Mouse (Mus musculus): Measurements from ENCODE around the gene Plxna2.

The Plxna2 gene

DNA sequence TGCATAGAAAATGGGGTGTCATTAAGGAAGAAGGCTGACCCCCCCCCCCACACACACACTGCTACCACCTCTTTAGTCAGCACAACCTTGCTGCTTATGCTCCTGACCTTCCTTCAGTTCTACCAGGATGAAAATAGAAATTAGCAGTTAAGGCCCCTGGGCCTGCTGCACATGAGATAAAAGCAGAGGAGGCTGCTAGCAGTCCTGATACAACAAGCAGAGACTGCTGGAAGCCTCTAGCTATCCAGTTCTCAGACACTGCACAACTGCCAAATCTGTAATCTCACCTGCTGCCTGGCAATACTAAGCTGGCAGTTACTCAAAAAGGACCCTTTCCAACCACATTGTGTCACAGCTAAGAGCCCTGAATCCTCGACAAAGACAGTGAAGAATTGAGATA is 197.5 kb downstream of the Plxna2 start:
- no peak for DNase-seq (ENCODE audit: low read depth, low spot score)

- peak; percentile 76 for DNase-seq (ENCODE audit: low read depth, low spot score)
Observed at GRCm38 (mm10) chr1:194816913-194817312, 198.9 kb downstream of the Plxna2 start.

DNA sequence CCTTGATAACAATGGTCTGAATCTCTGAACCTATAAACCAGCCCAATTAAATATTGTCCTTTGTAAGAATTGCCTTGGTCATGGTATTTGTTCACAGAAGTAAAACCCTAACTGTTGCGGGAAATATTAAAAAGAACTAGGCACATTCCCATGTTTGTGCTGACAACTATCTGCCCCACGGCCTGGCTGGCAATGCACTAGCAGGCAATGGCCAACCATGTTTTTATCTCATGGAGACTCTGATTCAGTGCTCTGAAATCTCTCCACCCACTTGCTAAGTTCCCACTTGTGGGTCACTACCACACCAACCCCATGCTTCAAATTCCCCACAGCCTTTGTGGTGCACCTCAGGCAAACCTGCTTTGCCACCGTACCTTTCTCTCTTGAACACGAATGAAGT is 202.9 kb downstream of the Plxna2 start:
- DNase-seq (ENCODE audit: low read depth, low spot score): no peak

DNA sequence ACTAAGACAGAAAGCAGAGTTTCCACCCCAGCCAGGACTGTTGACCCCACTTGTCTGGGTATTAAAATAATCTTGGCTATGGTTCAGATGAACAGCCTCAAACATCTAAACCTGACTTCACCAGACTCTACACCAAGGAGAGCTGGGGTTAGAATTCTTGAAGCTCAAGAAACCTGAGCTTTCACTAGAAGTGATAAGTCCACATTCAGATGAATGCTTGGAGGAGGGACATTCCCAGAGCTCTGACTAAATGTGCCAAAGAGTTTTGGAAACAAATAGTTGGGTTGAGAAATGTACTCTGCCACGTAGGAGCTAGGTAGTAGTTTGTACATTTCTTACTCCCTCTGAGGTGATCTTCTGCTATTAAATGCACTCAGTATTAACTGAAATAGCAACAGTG is 203.7 kb downstream of the Plxna2 start:
- DNase-seq (ENCODE audit: low read depth, low spot score): no peak

DNA sequence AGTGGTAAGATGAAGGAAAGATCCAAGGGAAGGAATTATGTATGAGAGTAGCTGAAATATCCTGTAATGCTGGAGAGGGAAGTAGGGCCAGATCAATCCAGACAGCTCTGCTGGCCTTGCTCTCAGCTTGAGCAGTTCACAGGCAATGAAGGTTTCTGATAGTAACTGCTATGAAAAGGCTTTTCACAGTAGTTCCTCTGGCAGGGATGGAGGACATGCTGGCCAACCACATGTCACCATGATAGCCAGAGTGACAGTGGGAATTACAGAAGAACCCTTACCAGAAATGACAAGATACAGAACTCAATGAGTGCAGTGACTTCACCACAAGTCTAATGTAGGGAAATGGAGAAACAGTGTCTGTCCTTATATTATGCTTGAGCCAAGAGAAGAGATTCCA is 210.3 kb downstream of the Plxna2 start:
- no peak for DNase-seq (ENCODE audit: low read depth, low spot score)

DNA sequence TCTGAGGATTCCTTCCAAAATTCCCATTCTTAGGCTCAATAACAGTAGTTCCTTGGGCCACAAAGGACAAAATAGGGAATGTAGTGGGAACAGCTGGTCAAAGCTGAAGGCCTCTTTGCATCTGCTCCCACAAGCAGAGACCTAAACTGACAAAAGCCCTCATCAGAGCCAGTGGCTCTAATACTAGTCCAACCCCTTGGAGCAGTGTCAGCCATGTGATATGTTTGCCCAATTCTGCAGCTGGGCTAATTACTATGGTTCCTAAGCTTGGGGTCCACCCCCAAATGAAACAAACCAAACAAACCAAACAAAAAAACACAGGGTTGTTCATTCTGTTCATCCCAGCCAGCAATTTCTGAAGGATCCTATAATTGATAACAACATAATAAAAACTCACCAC is 217.2 kb downstream of the Plxna2 start:
- DNase-seq (ENCODE audit: low read depth, low spot score): no peak

- no peak for DNase-seq (ENCODE audit: low read depth, low spot score)
Observed at GRCm38 (mm10) chr1:194836182-194836581, 218.2 kb downstream of the Plxna2 start.

- DNase-seq (ENCODE audit: low read depth, low spot score): no peak
Observed at GRCm38 (mm10) chr1:194836671-194837070, 218.7 kb downstream of the Plxna2 start.

GRCm38 (mm10) chr1:194839230-194839910 is 221.4 kb downstream of the Plxna2 start:
- no peak for DNase-seq (ENCODE audit: low read depth, low spot score)

DNA sequence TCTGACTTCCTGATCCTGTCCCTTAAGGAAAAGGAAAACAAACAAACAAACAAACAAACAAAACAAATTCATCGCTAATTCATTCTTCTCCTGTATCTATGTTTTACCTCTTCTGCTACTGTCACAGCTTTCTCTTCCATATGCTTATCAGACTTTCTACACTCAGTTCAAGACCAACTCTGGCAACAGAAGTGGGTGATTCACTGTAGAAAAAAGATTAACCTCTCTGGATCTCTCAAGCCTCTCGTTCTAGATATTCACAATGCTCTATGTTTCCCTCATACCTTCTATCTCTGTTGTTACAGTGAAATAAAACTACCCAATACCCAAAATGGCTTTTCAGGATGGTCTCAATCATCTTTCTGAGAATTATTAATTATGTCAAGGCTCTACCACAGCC is 225.0 kb downstream of the Plxna2 start:
- no peak for DNase-seq (ENCODE audit: low read depth, low spot score)

DNA sequence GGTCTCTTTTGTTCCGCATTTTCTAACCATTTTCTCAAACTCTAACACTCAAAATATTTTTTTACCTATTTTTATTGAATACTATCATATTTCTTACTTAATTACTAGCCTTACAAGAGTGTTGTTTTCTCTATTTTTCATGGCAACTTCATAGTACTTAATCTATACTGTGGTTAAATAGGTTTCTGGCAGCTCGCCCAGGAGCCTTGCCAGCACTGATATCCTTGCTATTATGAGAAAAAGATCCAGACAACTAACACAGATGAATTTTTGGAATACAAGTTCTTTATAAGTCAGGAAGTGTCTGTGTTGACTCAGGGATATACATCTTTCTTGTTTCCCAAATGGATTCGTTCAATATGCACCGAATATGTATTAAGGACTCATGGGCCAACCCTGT is 229.0 kb downstream of the Plxna2 start:
- DNase-seq (ENCODE audit: low read depth, low spot score): no peak

- no peak for DNase-seq (ENCODE audit: low read depth, low spot score)
Observed at GRCm38 (mm10) chr1:194851242-194852064, 233.4 kb downstream of the Plxna2 start.

DNA sequence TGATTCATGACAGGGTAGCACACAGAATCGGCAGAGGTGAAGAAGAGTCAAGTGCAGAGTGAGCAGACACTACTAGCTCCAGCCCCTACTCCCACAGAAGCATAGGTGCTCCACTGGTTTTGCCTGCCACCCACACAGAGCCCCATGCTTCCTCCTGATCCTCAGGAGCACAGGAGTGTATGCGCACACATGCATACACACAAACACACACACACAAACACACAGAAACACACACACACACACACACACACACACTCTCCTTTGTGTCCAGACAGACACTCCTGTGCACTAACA is 234.0 kb downstream of the Plxna2 start:
- no peak for DNase-seq (ENCODE audit: low read depth, low spot score)

Data from forelimb bud, embryonic 11.5 days (tissue).